Mouse (Mus musculus): Measurements from ENCODE around the gene Cgnl1. TPM values are rescaled to one million over a fixed set of nuclear protein-coding genes. Genes with fewer than 3 reads are reported as not detected.

Gene Cgnl1
- total RNA-seq, 2 experiments from 2014 or later: 42.8 to 44.9 TPM

- intact Hi-C loops (cut with DNase I): no loop called here
- DNase-seq: no peak
These were observed 44.2 kb downstream of the Cgnl1 start for GRCm38 (mm10) chr9:71727233-71727632.

GRCm38 (mm10) chr9:71726121-71726520 is 45.3 kb downstream of the Cgnl1 start:
- intact Hi-C loops (cut with DNase I): no loop called here
- peak; percentile 38 to 49 for DNase-seq

GRCm38 (mm10) chr9:71722366-71722765 is 49.0 kb downstream of the Cgnl1 start:
- peak in 1 of 2 experiments; percentile 29 for DNase-seq
- intact Hi-C loops (cut with DNase I): no loop called here

GRCm38 (mm10) chr9:71716995-71717394 is 54.4 kb downstream of the Cgnl1 start:
- intact Hi-C loops (cut with DNase I): no loop called here
- peak; percentile 44 to 61 for DNase-seq

GRCm38 (mm10) chr9:71710776-71711175 is 60.6 kb downstream of the Cgnl1 start:
- no peak for DNase-seq
- intact Hi-C loops (cut with DNase I): no loop called here

GRCm38 (mm10) chr9:71709199-71709598 is 62.2 kb downstream of the Cgnl1 start:
- intact Hi-C loops (cut with DNase I): no loop called here
- DNase-seq: peak in 1 of 2 experiments; percentile 32

- intact Hi-C loops (cut with DNase I): no loop called here
- no peak for DNase-seq
These were observed 63.4 kb downstream of the Cgnl1 start for GRCm38 (mm10) chr9:71707989-71708388.

GRCm38 (mm10) chr9:71704332-71705014 is 66.9 kb downstream of the Cgnl1 start:
- DNase-seq: no peak
- intact Hi-C loops (cut with DNase I): loop anchor here (5.0 kb wide), 1 partner anchor 42 kb away; no protein-coding TSS in a partner anchor

- intact Hi-C loops (cut with DNase I): no loop called here
- no peak for DNase-seq
These were observed 72.3 kb downstream of the Cgnl1 start for GRCm38 (mm10) chr9:71699087-71699486.

- intact Hi-C loops (cut with DNase I): no loop called here
- DNase-seq: no peak
These were observed 73.3 kb downstream of the Cgnl1 start for GRCm38 (mm10) chr9:71698116-71698515.

- no peak for DNase-seq
- intact Hi-C loops (cut with DNase I): no loop called here
These were observed 74.2 kb downstream of the Cgnl1 start for GRCm38 (mm10) chr9:71697189-71697588.

GRCm38 (mm10) chr9:71696762-71697161 is 74.6 kb downstream of the Cgnl1 start:
- intact Hi-C loops (cut with DNase I): no loop called here

GRCm38 (mm10) chr9:71695133-71695532 is 76.3 kb downstream of the Cgnl1 start:
- DNase-seq: no peak
- intact Hi-C loops (cut with DNase I): no loop called here

More at GRCm38 (mm10) chr9:71696762-71697161, 74.6 kb downstream of the Cgnl1 start:
- DNase-seq: peak; percentile 66 to 76

- intact Hi-C loops (cut with DNase I): no loop called here
- DNase-seq: no peak
These were observed 77.2 kb downstream of the Cgnl1 start for GRCm38 (mm10) chr9:71694223-71694622.

- no peak for DNase-seq
- intact Hi-C loops (cut with DNase I): no loop called here
These were observed 77.6 kb downstream of the Cgnl1 start for GRCm38 (mm10) chr9:71693771-71694170.

- DNase-seq: no peak
- intact Hi-C loops (cut with DNase I): no loop called here
These were observed 79.2 kb downstream of the Cgnl1 start for GRCm38 (mm10) chr9:71692165-71692564.

GRCm38 (mm10) chr9:71689369-71690073 is 81.9 kb downstream of the Cgnl1 start:
- intact Hi-C loops (cut with DNase I): no loop called here
- DNase-seq: no peak

- DNase-seq: no peak
- intact Hi-C loops (cut with DNase I): no loop called here
These were observed 84.9 kb downstream of the Cgnl1 start for GRCm38 (mm10) chr9:71686463-71686862.

- intact Hi-C loops (cut with DNase I): no loop called here
- no peak for DNase-seq
These were observed 86.6 kb downstream of the Cgnl1 start for GRCm38 (mm10) chr9:71684772-71685171.

GRCm38 (mm10) chr9:71680381-71680780 is 91.0 kb downstream of the Cgnl1 start:
- DNase-seq: no peak
- intact Hi-C loops (cut with DNase I): no loop called here

- intact Hi-C loops (cut with DNase I): no loop called here
- DNase-seq: peak; percentile 70 to 74
These were observed 92.1 kb downstream of the Cgnl1 start for GRCm38 (mm10) chr9:71679103-71679815.

All from heart, postnatal 10 days (tissue).